Mouse (Mus musculus) embryonic facial prominence, embryonic 14.5 days (tissue): ENCODE data around the gene Slco3a1. TPM values are rescaled to one million over a fixed set of nuclear protein-coding genes. Genes with fewer than 3 reads are reported as not detected.

Experiments
- ATAC-seq: fragments of 200-750 bp; cut with Nextera tagmentation; 2 replicates; pipeline ENCODE4 v1.8.0; 2017; ENCODE audit warnings: low read depth, moderate number of reproducible peaks, moderate TSS enrichment
- DNase-seq: peaks from one replicate; pipeline ENCODE4 v3.0.0-alpha.2; 2015; ENCODE audit warnings: low spot score
- H3K27ac ChIP-seq: fragments of 300-500 bp; sonication (generic); replicated peaks from 2 replicates; pipeline ENCODE4 v1.5.1; 2014; ENCODE audit warnings: low read depth, mild to moderate bottlenecking, low read length, moderate library complexity
- H3K27me3 ChIP-seq: fragments of 300-500 bp; sonication (generic); replicated peaks from 2 replicates; pipeline ENCODE4 v1.6.1; 2014; ENCODE audit warnings: low read length; ENCODE audit not compliant: control insufficient read depth, insufficient read depth
- H3K36me3 ChIP-seq: fragments of 300-500 bp; sonication (generic); 2 replicates; pipeline ENCODE4 v1.6.1; 2014; ENCODE audit warnings: low read length, mixed read lengths; ENCODE audit not compliant: control insufficient read depth, insufficient read depth
- H3K4me1 ChIP-seq: fragments of 300-500 bp; sonication (generic); 2 replicates; pipeline ENCODE4 v1.6.1; 2014; ENCODE audit warnings: antibody characterized with exemption, low read length; ENCODE audit not compliant: control insufficient read depth, insufficient read depth
- H3K4me2 ChIP-seq: fragments of 300-500 bp; sonication (generic); 2 replicates; pipeline ENCODE4 v1.6.1; 2014; ENCODE audit warnings: low read depth, mild to moderate bottlenecking, low read length, moderate library complexity, mixed read lengths
- H3K4me3 ChIP-seq: fragments of 300-500 bp; sonication (generic); 2 replicates; pipeline ENCODE4 v1.5.1; 2014; ENCODE audit warnings: low read depth, mild to moderate bottlenecking, low read length
- H3K9ac ChIP-seq: fragments of 300-500 bp; sonication (generic); 2 replicates; pipeline ENCODE4 v1.6.1; 2014; ENCODE audit warnings: low read depth, mild to moderate bottlenecking, low read length, moderate library complexity, mixed read lengths
- H3K9me3 ChIP-seq: fragments of 300-500 bp; sonication (generic); 2 replicates; pipeline ENCODE4 v1.6.1; 2016; ENCODE audit warnings: low read length; ENCODE audit not compliant: control insufficient read depth
- WGBS: fragments of 180-500 bp; shearing (Covaris S2); extraction: QIAGEN DNeasy Blood & Tissue Kit; methylation state at CpG from one replicate; pipeline ENCODE4 v1.1.7; 2014; 5-methylcytosine and 5-hydroxymethylcytosine counted together
- polyA plus RNA-seq: library from polyadenylated mRNA; unstranded; fragments of >200 nt; fragmentation: Nextera tagmentation; extraction: Ambion mirVana; gene quantifications from 2 replicates; pipeline ENCODE4 v1.2.1, GENCODE M21; 2014

The Slco3a1 gene
- polyA plus RNA-seq, 1 experiment from 2014 or later, result 13.9 TPM

DNA sequence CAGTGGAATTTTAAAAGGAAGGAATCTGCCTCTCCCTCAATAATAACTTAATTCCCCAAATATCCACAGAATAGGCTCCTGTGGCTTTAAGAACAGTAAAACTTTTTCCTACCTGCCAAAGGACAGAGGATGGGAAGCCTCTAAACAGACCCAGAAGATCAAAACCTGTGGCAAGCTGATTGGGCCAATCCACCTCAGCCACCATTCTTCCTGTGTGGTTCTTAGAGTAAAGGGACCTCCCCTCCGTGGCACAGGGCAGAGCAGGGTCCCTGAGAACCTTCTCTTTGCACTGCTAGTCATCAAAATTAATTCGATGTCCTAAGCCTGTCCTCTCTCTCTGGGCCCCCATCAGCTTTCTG, 2.6 kb downstream of the Slco3a1 start:
- H3K36me3 ChIP-seq, result no peaks in the 10 kb centered on the region
- no peak for ATAC-seq

DNA sequence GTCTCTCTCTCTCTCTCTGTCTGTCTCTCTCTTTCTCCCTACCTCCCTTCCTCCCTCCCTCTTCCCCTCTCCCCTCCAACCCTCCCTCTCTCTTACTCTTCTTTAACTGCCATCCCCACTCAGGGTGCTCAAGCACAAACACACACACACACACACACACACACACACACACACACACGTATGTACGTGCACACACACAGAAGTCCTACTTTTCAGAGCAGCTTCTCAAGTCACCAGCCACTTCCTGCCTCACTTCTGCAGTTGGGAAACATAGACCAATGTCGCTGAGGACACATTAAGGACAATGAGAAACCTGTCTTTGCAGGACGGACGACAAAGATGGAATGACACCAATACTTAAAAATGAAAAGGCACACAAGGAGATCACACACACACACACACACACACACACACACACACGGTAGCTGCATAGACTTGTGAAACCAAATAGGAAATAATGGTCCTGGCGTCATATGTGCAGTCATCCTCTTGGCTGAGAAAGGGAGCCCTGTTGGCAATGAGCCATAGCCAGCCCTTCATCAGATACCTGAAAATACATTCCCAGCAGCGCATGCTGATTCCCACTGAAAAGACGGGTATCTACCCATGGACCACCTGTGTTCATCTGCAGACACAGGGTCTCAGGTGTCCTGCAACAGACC, 3.1 kb downstream of the Slco3a1 start:
- Histone ChIP-seq H3K9ac (no peak overlapping the region), H3K4me2 (no peak overlapping the region), H3K27ac (no peak overlapping the region), H3K27me3 (peaks cover 11% of the 10 kb centered on the region; the same call in 1 of the 2 replicates), H3K4me1 (peaks cover 6% of the 10 kb centered on the region; the same call in 1 of the 2 replicates), H3K36me3 (no peaks in the 10 kb centered on the region), H3K9me3 (no peaks in the 10 kb centered on the region), H3K4me3 (no peak overlapping the region)
- ATAC-seq (no peak), DNase-seq (peak; percentile 16)
- WGBS, result 77% methylated on average over 9 of the region's 9 CpGs

More for the DNA sequence above, 2.6 kb downstream of the Slco3a1 start:
- WGBS, result 50% methylated on average over 2 of the region's 2 CpGs
- H3K27me3 ChIP-seq, result peaks cover 11% of the 10 kb centered on the region; the same call in 1 of the 2 replicates
- no peak overlapping the region for H3K27ac ChIP-seq
- no peak overlapping the region for H3K9ac ChIP-seq
- H3K4me1 ChIP-seq, result peaks cover 6% of the 10 kb centered on the region; the same call in 1 of the 2 replicates
- H3K4me2 ChIP-seq, result peak overlapping the region; percentile 97; the same call in 1 of the 2 replicates
- H3K4me3 ChIP-seq, result no peak overlapping the region
- no peak for DNase-seq
- no peaks in the 10 kb centered on the region for H3K9me3 ChIP-seq

DNA sequence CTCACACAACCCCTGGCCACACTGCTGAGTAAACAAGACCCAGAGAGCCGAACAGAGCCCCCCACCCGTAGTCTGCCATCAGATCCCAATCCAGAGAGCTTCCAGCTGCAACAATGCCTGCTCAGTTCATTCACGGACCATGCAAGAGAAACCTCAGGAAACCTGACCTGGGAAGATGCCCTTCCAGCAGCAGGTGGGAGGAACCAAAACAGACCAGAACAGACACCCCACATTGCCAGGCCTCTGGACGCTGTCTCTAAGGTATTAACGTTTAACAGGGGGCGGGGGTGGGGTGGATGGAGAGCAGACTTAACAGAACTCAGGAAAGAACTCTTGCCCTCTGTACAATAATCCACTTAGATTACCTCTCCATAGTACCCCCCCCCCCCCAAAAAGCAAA, 4.9 kb downstream of the Slco3a1 start:
- no peak overlapping the region for H3K27ac ChIP-seq
- no peak overlapping the region for H3K9ac ChIP-seq
- no peak overlapping the region for H3K4me3 ChIP-seq
- no peaks in the 10 kb centered on the region for H3K36me3 ChIP-seq
- H3K9me3 ChIP-seq, result no peaks in the 10 kb centered on the region
- DNase-seq, result no peak
- 23% methylated on average over 6 of the region's 6 CpGs for WGBS
- no peak overlapping the region for H3K4me2 ChIP-seq
- peaks cover 11% of the 10 kb centered on the region; the same call in 1 of the 2 replicates for H3K27me3 ChIP-seq
- H3K4me1 ChIP-seq, result peaks cover 6% of the 10 kb centered on the region; the same call in 1 of the 2 replicates
- no peak for ATAC-seq

DNA sequence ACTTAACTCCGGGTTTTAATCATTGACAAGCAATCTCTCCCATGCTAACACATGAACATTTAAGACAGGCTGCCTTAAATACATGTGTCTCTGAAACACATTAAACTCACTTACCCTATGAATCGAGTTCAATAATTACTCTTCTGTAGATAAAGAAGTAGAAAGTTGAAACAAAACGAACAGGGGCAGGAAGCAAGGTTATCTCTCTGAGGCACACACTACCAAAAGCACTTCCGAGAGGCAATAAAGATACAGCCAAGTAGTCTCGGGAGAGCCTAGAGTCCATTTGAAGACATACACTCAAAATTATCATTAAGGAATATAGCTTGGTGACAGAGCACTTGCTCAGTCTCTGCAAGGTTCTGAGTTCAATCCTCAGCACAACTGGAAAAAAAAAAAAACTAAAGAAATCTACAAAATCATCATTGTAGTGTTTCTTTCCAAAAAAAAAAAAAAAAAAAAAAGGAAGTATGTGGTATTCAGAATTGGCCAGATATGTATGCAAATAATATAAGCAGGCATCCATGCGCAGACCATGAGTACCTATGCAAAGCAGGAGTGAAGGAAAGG, 5.5 kb downstream of the Slco3a1 start:
- Histone ChIP-seq H3K4me2 (no peak overlapping the region), H3K36me3 (no peaks in the 10 kb centered on the region), H3K4me1 (peaks cover 6% of the 10 kb centered on the region; the same call in 1 of the 2 replicates), H3K4me3 (no peak overlapping the region), H3K27ac (no peak overlapping the region), H3K27me3 (peaks cover 11% of the 10 kb centered on the region; the same call in 1 of the 2 replicates), H3K9me3 (no peaks in the 10 kb centered on the region), H3K9ac (no peak overlapping the region)
- ATAC-seq (no peak), DNase-seq (no peak)
- WGBS, result 70% methylated on average over 6 of the region's 6 CpGs

DNA sequence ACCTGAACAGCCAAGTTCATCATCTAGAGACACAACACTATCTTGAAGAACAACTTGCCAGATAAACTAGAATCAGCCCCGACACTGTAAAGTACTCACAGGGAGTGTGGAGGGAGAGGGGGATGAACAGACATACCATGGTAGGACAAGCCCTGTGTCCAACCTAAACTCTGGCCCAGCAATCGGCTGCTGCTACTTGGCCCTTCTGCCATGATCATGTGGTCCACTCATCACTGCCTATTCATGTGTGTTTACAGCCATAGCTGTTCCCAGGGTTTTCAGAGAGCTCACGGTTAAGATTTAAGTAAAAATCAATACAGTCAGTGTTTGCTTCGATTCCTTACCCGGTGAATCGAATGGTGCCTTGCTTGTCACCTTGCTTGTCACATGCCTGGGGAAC, 7.9 kb downstream of the Slco3a1 start:
- no peaks in the 10 kb centered on the region for H3K27me3 ChIP-seq
- H3K4me2 ChIP-seq, result no peak overlapping the region
- no peak overlapping the region for H3K9ac ChIP-seq
- ATAC-seq, result no peak
- no peak overlapping the region for H3K27ac ChIP-seq
- 88% methylated on average over 6 of the region's 6 CpGs for WGBS
- no peaks in the 10 kb centered on the region for H3K4me1 ChIP-seq
- H3K36me3 ChIP-seq, result no peaks in the 10 kb centered on the region
- DNase-seq, result no peak
- H3K9me3 ChIP-seq, result no peaks in the 10 kb centered on the region
- no peak overlapping the region for H3K4me3 ChIP-seq

DNA sequence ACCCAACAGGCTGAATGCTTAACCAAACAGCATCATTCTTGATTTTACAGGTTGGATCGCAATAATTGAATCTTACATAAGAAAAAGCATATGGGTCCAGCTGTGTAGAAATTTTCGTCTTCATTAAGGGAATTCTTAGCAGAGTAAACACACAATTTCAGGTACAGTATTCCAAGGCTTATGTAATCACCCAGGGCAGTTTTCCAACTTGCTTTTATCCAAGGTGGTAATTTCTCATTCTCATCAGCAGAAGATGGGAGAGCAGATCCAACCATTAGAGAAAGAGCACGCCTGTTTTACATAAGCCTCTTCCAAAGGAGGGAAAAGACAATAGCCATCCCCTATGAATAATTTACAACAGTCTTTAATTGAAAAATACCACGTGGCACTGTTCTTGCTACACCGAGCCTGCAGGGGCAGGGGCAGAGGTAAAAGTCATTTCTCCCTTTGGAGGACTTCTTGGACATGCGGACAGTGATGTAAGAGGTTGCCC, 9.0 kb downstream of the Slco3a1 start:
- Histone ChIP-seq H3K4me3 (no peak overlapping the region), H3K9ac (no peak overlapping the region), H3K27me3 (no peaks in the 10 kb centered on the region), H3K27ac (no peak overlapping the region), H3K4me1 (no peaks in the 10 kb centered on the region), H3K9me3 (no peaks in the 10 kb centered on the region), H3K4me2 (no peak overlapping the region), H3K36me3 (no peaks in the 10 kb centered on the region)
- ATAC-seq (no peak), DNase-seq (no peak)
- 82% methylated on average over 6 of the region's 6 CpGs for whole genome bisulfite sequencing

DNA sequence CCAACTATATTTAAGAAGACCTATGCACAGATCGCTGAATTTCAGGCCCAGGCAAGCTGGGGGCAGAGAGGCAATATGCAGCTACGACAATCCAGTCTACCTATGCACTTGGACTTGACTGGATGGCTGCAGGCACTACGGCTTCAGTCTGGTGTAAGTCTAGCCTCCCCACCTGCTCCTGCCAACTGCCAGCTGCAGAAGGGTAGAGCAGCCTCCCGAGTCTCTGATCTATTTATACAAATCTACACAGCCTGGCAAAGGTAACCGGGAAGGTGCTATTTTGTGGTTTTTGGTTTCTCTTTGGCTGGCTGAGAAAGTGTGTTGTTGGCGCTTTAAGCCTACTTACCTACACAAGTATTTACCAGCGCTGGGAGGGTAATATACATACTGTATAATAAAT, 10.3 kb downstream of the Slco3a1 start:
- Histone ChIP-seq H3K9ac (no peak overlapping the region), H3K9me3 (no peaks in the 10 kb centered on the region), H3K36me3 (no peaks in the 10 kb centered on the region), H3K4me3 (no peak overlapping the region), H3K27ac (no peak overlapping the region), H3K27me3 (no peaks in the 10 kb centered on the region), H3K4me1 (no peaks in the 10 kb centered on the region), H3K4me2 (no peak overlapping the region)
- ATAC-seq, result peak; percentile 75; the same call in 1 of the 2 replicates
- DNase-seq, result peak; percentile 38
- WGBS, result 73% methylated on average over 7 of the region's 7 CpGs

DNA sequence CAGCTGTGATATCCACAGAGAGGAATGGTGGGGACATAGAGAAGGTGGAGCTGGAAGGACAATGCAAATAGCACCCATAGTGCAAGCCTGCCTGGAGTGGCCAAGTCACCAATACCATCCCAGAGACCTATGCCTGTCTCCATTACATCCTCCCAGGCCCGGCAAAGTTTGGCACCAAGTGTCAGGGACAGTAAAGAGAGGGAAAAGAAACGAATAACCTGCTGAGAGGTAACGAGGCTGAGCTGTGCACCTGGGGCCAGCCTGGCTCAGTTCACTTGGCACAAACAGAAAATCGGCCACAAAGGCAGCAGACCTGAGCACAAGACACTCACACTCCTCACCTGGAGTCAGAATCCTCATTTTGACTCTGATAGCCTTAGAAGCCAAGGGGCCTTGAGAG, 12.6 kb downstream of the Slco3a1 start:
- Histone ChIP-seq H3K4me2 (no peak overlapping the region), H3K9ac (no peak overlapping the region), H3K4me1 (no peaks in the 10 kb centered on the region), H3K9me3 (no peaks in the 10 kb centered on the region), H3K27me3 (no peaks in the 10 kb centered on the region), H3K36me3 (no peaks in the 10 kb centered on the region), H3K4me3 (no peak overlapping the region), H3K27ac (no peak overlapping the region)
- DNase-seq (no peak), ATAC-seq (no peak)
- WGBS, result 66% methylated on average over 4 of the region's 4 CpGs
